Mouse (Mus musculus) kidney, embryonic 16.5 days (tissue): ENCODE measurements around the gene Nkx3-2. TPM values are rescaled to one million over a fixed set of nuclear protein-coding genes. Genes with fewer than 3 reads are reported as not detected.

Source experiments
- polyA plus RNA-seq: library from polyadenylated mRNA; unstranded; fragments of >200 nt; fragmentation: Nextera tagmentation; extraction: Ambion mirVana; gene quantifications from 2 replicates; pipeline ENCODE4 v1.2.1, GENCODE M21; 2015

Gene Nkx3-2
- polyA plus RNA-seq, 1 experiment from 2014 or later = not detected

Other genes starting within 250 kb of the Nkx3-2 start
- gene Rab28, start 56.3 kb downstream of the Nkx3-2 start, polyA plus RNA-seq = 53.9 and 55.6 TPM in 2 replicates
- 19.0 and 20.9 TPM in 2 replicates for gene Bod1l, start 79.8 kb upstream of the Nkx3-2 start, polyA plus RNA-seq